Mouse (Mus musculus): Measurements from ENCODE around the gene Ccnjl.

GRCm38 (mm10) chr11:43569595-43569994 is 41.0 kb downstream of the Ccnjl start:
- TF ChIP-seq POLR2A (IDR thresholded peaks at IDR 0.05; ENCODE audit: insufficient read length, low read depth) (no peak), E2F4 (IDR thresholded peaks at IDR 0.05; ENCODE audit: insufficient read depth) (no peak), USF1 (IDR thresholded peaks at IDR 0.05; ENCODE audit: low read depth) (no peak), CEBPB (IDR thresholded peaks at IDR 0.05; ENCODE audit: insufficient read depth, poor library complexity, severe bottlenecking) (no peak), MAX (IDR thresholded peaks at IDR 0.05; ENCODE audit: low read depth) (no peak), TCF12 (IDR thresholded peaks at IDR 0.05; ENCODE audit: insufficient read depth, poor library complexity, severe bottlenecking) (no peak), MYOD1 (IDR thresholded peaks at IDR 0.05; ENCODE audit: control insufficient read depth in 1 of 3, insufficient read length in 2 of 3, low read depth in 2 of 3) (no peak), TCF3 (IDR thresholded peaks at IDR 0.05; ENCODE audit: insufficient read length, low read depth) (no peak), POLR2AphosphoS2 (IDR thresholded peaks at IDR 0.05; ENCODE audit: insufficient read length, low read depth) (no peak), REST (IDR thresholded peaks at IDR 0.05; ENCODE audit: insufficient read depth, insufficient read length) (no peak), MYOG (IDR thresholded peaks at IDR 0.05; ENCODE audit: control insufficient read depth in 1 of 3, insufficient read depth in 1 of 3, insufficient read length in 2 of 3, low read depth in 2 of 3) (no peak), SRF (IDR thresholded peaks at IDR 0.05; ENCODE audit: control insufficient read depth, insufficient read length, low read depth) (no peak)

All from myocyte (in vitro differentiated cells).